Mouse (Mus musculus) kidney, postnatal 4 days (tissue): Measurements from ENCODE around the gene Mars.

Experiments
- DNase-seq, 2 experiments: peaks; one replicate each; pipeline ENCODE4 v3.0.0; 2021; ENCODE audit warnings: mixed read lengths in 2 of 2

The Mars gene

DNA sequence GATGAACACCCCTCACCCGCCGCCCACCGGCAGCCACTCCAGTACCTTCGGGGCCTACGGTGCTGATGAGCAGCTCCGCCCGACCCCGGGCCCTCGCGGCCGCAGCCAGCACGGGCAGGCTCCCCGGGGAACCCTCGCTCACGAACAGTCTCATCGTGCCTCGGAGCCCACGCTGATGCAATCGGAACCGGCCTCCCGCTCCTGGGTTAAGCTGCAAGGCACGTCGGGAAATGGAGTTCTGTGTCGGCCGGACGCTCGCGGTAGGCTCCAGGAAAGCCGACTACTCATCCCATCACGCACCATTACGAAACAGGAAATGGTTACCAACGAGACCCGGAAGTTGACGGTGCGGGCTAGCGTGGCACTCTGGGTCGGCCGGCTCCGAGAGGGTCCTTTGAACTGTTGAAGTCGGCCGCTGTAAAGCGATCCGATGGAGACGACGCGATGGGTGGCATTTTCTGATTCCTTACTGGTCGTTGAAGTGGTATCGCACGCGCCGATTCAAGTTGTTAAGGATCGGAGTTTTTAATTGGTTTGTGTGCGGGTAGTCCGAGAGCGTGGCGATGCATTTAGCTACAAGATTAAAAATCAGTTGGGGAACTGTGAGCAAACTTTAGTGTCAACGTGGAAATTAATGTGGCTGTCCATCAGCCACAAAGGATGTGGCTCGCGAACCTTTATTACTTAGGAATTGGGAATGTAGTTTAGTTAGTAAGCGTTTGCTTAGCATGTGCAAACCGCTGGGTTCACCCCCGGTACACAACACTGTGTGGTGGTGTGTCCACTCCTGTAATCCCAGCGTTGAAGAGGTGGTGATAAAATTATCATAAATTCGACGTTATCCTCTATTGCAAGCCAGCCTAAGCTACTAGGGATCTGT is at the start of gene Mars:
Mars (minus strand) TSS at position 311 of the 880 bp plus-strand sequence.
- peak; percentile 94 to 96 for DNase-seq

DNA sequence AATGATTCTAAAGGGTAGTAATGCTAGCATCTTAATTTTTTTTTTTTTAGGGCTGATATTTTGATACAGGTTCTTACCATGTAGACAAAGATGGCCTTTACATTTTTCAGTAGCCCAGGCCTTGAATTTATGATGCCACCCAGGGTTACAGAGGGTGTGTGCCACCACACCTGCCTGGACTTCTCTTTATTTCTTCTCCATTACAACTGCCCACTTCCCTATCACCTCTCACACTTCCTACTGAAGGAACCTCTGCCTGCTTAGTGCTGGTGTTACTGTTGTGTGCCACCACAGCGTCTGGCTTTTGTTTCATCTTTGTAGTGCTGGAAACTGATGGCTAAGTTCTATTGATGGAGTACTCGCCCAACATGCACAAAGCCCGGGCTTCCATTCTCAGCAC is 49.1 kb upstream of the Mars start:
- no peak for DNase-seq

DNA sequence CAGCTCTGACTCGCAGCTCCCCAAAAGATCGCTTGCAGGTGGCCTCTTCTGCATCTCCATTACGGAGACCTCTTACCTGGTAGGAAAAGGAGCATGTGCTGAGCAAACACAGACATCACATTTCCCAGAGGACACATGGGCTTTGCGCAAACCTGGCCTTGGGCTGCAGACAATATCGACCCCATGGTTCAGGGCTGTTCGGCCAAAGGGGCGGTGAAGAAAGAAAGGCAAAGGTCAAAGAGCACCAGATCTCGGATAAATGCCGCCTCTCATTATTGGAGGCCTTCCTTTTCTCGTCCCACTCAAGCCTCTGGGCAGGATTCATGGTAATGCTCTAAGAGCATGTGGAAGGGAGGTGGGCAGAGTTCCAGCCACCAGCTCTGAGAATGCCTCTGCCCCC is 43.8 kb upstream of the Mars start:
- DNase-seq: no peak

DNA sequence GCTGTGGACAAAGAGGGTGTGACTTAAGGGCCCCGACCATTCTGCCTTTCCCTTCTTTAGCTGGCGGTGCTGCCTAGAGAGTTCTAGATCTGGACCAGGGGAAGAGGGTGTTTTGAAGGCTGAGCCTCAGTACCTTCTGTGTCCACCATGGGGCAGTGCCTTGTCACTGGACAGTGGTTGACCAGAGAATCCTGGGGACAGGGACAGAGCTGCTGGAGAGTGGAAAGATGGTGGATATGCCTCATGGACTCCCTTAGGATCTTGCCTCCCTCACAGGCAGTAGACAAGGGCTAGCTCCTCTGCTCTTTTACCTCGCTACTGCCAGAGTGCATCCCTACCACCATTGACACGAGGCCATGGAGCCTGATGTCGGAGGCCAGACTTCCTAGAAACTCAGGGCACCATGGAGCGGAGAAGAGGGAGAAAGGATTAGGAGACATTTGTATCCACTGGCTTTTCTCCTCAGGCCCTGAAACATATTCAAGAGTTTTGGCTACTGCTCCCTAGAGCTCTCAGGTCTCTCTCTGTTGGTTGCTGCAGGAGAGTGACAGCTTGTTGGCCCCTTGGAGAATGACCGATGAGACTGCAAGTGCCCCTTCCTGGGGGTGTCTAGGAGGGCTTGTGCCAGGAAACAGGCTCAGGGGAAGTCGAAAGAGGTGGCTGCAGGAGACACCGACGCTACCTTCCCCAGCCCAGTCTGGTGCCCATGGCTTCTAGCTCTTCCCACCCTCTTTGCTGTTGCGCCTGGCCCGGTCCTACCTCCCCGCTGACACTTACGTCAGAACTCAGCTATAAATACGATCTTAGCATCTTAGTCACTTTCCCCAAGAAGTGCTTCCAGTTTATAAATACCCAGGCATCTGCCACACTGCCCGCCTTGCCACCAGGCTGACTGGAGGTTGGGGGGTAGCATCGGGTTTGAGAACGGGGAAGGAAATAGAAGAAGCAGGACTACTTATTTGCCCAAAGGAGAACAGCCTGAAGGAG is 42.6 kb upstream of the Mars start, which contains the start of gene Inhbe:
Inhbe (minus strand) TSS at position 503 of the 987 bp plus-strand sequence.
- DNase-seq: peak; percentile 59 to 64

DNA sequence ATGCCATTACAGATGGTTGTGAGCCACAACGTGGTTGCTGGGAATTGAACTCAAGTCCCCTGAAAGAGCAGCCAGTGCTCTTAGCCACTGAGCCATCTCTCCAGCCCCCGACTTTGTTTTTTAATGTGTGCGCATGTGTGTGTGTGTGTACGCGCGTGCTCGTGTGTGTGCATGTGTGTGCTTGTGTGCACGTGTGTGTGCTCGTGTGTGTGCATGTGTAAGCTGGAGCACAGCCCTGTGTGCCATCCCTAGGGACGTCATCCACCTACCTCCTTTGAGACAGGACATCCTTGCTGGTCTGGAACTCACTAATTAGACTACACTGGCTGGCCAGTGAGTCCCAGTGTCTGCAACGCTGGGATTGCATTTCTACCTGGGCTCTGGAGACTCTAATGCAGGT is 41.2 kb upstream of the Mars start:
- no peak for DNase-seq

DNA sequence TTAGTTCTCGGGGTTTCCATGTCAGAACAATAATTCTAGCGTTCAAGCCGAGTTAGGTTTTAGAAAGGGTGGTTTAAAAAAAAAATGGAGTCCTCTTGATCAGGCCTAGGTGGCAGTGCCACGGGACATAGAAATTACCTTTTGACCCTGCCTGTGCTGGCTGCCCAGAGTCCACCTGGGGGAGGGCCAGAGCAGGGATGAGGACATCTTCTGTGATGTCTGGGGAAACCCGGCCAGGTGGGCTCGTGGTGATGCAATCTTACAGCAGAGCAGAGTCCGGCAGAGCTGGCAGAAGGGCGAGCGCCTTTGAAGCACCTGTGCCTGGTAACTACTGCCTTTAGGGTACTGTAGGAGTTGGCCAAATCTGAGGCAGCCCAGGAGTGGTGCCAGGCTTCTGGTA is 40.6 kb upstream of the Mars start:
- DNase-seq: no peak

DNA sequence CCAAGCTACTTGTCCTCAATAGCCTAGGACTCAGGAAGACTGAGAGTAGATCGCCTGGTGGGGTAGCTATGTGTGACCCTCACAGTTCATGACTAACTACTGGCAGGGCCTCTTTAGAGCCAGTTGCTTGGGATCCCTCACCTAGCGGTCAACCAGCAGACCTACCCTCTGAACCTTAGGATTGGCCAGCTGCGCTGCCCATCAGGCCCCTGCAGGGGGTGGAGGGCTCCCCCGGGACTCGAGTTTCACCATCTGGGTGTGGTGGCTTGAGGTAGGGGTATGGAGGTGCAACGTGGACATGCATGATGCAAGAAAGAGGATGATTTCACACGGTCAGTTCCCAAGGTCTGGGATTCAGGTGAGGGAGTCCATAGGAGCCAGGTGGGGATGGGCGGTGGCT is 40.1 kb upstream of the Mars start:
- DNase-seq: no peak

DNA sequence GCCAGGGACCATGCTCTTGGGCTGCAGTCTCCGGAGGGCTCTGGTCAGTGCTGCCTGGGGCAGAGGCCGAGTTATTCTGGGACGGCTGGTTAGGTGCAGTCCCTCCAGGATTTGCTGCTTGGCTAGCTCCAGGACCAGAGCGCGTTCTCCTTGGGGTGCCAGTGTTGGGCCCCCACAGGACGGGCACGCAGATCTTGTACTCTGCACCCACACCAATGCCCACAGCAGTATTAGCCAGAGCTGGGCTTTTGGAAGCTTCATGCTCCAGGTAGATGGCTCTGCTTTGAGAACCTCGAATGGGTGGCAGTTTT is 39.7 kb upstream of the Mars start:
- no peak for DNase-seq

DNA sequence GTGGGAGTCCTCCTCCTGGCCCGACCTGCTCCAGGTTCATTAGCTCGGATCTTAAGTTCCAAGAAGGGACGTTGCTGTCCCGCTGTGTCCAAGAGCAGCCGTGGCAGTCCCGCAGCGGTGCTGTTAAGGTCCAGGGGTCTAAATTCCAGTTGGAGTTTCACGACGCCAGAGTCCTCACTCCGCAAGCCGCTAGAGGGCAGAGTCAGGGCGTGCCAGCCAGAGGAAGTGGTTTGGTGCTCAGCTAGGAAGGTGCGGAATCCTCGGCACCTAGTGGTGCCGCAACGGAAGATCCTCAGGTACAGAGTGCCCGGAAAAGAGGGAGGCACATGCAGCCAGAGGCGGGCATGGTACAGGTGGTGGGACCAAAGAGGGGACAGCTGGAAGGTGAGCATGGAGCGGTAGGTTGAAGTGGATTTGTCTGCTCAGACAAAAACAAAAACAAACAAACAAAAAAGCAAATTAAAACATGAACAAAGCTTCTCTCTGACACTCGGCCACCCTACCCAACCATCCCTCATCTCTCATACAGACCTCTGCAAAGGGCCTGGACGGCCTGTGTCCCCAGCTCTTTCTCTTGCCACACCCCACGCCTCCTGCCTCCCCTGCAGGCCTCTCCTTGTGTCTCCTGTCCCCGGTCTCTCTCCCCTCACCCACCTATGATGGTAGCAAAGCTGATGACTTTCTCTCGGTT is 39.2 kb upstream of the Mars start:
- DNase-seq: peak; percentile 85 to 89

DNA sequence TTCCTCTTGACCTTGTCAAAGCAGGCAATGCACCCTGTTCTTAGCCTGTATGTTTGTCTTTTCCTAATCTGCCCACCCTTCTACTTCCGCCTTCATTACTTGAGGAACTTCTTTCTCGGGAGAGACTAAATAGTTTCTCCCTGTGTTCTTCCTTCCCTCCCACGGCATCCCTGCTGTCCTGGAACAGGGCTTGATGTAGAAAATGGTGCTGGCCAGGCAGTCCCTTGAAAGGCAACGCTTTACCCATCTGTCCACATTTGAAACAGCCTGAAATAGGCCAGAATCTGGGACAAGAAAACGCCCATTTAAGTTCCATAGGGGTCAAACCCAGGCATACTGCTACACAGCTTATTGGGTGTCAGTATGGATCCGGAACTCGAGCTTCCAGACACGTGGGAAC is 38.2 kb upstream of the Mars start:
- no peak for DNase-seq

DNA sequence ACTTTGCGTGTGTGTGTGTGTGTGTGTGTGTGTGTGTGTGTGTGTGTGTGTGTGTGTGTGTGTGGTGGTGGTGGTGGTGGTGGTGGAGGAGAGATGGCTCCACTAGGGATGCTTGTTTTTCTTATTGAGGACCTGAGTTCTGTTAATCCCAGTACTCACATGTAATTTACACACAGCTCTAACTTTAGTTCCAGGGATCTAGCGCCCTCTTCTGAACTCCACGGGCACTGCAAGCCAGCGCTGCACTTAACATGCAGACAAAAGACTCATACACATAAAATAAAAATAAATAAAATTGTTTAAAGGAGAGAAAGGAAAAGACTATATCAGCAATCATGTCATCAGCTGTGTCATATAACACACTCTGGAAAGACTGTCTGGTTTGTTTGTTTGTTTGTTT is 37.4 kb upstream of the Mars start:
- peak; percentile 43 to 57 for DNase-seq

DNA sequence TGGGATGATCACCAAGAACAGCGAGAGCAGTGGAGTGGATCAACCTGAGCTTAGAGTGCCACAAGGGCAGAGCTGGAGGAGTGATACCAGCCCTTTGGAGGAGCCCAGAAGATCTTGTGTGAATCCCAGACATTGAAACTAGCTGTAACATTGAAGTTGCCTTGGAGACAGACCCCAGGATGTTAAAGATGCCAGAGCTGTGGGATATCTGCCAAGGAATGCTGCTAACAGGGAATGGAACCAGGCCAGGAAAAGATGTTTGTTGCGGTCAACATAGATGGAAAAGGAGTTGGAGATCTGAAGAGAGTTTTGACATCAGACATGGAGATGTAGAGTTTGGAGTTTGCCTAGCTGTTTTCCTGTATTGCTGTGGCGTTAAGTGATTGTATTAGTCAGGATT is 34.6 kb upstream of the Mars start:
- no peak for DNase-seq

DNA sequence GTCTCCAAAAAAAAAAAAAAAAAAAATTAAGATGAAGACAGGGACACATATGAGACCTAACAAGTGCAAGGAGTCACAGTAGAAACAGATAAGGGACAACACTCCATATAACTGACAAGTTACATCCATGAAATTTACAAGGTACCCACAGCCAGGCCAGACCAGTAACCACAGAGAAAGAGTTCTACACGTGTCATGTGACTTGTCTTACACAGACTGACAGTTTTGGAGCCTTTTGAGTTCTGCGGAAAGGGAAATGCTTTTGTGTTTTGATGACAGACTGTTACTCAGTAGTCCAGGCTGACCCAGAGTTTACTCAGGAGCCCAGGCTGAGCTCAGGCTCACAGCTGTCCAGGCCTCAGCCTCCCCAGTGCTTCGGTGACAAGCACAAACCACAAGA is 31.4 kb upstream of the Mars start:
- DNase-seq: no peak

DNA sequence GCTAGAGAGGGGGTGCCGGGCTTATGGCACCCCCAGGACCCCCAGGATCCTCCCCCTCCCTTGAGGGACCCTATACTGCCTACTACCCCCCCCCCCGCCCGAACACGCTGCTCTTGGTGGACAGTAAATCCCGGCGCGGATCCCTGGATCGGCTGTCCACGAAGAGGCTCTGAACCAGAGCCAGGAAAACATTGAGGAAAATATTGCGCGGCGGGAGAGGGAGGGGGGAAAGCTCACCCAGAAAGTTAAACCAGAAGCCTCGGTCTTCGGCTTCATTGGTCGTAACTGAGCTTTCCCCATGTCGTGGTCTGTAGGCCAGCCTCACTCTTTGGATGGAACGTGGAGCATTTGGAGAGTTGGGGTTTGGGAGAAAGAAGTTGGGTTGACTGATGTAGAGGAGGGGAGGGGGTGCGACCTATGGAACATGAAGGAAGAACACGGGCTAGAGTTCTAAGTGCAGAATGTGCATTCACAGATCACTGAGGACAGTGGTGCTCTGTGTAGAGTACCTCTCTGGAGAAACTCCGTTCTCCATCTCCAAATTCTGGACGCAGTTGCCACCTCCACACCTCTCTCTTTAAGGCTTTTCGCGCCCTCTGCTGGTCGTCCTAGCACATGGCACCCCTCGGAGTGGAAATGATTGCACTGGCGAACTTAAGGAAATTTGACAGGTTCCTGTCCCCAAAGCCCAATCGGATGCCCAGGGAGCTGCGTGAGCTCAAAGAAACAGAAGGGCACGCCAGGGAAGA is 30.5 kb upstream of the Mars start, which contains the start of gene Gli1:
Gli1 (minus strand) TSS at position 84 of the 749 bp plus-strand sequence.
- DNase-seq: peak; percentile 92 to 93

DNA sequence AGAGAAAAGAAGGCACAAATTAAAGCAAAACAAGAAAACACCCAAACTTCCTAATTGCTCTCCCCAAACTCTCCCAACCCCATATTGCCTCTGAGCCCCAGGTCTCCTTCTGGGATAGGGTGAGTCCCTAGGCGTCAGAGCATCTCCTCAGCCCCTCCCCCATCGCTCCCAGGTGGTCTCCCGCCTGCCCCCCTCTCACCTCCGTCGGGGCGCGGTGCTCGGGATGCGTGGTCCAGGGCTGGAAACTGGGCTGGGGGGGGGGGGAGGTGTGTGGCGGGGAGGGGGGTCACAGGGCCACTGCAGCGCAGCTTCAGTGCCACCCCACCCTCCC is 29.7 kb upstream of the Mars start:
- DNase-seq: no peak

DNA sequence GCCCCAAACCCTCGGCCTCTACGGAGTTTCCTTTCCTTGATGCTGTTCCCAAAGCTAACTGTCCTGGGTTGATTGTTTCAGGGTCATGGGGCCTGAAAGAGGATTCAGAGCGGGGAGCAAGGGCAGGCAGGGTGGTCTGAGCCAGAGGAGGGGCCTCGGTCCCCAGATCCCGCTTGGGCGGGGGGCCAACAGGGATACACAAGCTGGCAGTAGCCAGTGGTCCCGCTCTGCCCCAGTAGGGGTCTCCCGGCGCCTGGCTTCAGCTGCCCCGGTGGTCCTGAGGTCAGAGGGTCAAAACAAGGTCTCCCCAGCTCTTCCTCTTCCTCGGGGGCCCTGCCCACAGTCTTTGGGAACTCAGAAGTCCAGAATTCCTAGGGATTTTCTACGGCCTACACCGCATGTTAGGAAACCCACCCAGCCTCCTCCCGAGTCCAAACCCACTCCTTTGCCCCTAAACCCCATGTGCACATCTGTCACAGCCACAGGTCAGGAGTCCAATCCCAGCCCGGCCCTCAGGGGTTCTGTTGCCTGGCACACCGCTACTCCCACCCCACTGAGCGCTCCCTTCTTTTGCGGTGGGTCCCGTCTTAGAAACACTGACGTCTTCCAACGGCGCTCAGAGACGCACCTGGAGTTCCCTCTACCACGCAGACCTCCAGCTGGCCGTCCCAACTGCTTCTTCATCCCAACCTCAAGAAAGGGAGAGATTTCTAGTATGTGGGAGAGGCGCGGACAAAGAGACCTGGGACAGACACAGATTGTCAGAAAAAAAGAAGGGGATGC is 29.2 kb upstream of the Mars start:
- DNase-seq: peak; percentile 46 to 63

DNA sequence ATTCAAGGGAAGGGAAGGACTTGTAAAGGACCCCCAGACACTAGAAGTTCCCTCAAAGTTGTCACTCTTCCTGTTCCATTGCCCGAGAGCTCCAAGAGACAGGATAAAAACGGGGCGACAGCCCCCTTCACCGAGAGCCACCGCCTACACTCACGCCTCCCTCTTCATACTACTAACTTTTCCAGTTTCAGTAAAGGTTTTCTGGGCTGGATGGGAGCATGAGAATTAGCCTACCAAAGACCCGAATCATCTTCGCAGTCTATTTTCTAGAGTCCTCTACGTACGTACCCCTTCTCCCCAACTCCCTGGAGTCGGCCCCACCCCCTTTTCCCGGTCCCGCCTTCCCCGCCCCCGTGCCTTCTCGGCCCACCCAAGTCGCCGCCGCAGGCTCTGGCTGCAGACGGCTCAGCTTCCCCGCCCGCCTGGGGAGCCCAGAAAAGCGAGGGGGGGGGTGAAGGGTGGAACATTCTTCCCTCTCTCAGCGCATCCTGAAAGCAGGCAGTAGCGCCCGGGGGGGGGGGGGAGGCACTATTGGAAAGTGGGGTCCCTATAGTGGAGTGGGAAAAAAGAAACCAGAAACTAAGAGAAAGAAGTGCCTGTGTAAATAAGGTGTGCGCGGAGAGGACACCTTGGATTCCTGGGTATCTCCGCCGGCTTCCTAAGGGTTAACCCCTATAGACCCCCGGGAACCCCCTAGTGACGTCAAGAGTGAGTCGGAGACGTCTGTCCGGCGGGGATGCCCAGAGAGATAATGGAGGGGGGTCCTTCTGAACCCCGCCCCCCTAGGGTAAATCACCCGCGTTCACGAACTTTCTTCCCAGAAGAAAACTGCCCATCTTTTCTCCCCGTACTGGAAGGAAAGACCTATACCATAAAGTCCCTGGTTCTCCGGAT is 28.3 kb upstream of the Mars start:
- DNase-seq: peak; percentile 85 to 90

DNA sequence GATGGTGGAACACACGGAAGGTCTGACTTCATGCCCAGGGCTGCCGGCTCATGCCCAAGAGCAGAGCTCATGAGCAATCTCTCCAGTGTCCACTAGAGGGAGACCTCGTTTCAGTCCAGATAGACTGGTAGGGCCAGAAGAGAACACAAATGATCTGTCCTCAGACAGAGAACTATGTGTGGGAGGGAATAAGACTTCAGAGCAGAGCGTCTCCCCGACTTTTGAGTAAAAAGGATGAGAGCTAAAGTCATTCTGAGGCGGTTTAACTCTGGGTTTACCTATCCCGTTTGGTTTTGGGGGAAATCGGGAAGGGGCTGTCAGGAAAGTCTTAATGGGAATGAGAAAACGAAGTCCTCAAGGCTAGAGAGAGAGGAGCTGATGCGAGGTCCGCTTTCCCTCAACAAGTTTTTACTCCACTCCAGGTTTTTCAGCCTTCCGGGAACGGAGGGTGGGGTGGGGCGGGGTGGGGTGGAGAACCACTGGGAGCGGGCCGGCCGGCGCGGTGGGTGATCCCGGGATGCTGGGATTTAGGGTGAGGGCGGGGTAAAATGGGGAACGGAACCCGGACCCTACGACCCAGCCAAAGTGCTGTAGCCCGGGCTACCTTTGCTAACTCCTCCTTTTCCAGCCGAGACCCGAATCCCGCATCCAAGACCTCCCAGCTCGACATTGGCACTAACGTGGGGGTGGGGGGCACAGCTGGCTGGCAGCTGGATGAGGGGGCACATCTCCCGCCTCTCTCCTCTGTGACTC is 27.5 kb upstream of the Mars start:
- peak; percentile 86 to 92 for DNase-seq

DNA sequence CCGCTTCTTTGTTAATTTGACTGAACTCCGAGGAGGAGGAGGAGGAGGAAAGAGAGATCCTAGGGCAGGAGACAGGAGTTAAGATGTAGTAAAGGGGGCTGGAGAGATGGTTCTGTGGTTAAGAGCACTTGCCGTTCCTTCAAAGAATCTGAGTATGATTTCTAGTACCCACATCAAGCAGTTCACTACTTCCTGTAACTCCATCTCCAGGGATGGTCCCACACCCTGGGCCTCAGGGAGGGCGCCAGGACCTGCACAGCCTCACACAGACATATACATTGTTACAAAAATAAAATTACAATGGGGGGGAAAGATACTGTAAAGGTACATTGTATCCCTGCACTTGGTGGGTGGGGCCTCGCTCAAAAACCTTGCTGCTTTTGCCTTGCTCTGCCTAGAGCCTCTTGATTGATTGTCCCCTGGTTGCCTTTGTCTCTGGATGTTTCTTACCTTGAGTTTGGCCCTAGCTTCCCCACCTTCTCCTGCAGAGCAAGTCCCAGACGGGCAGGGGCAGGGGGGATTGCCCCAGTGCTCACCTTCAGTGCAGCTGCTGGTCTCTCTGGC is 26.0 kb upstream of the Mars start:
- DNase-seq: no peak
